26 mouse cellular contexts compared by ENCODE assay signal in genomic region chr11:120817358-120817757, GRCm38 (mm10). TPM values are rescaled to one million over a fixed set of nuclear protein-coding genes. Genes with fewer than 3 reads are reported as not detected.
A peak's percentile ranks its signal among the peaks of the same experiment; 100 is the strongest.
DNase-seq lines count a peak whose midpoint lies in the region; ATAC-seq and TF ChIP-seq lines count a peak whose summit lies in the region.
"Had no signal": no experiment of that assay in that cellular context is flagged by ENCODE, and none has a peak within 500 bp of the region (broad histone marks: within the 10 kb centered on the region; RNA-seq: fewer than 3 reads in every experiment).

No protein-coding gene starts in this region.

- peaks cover 41% of the 10 kb centered on the region for H3K4me1 ChIP-seq in cerebellum, adult 2 months (ENCODE audit: control insufficient read depth, insufficient read depth, low read length)
- peaks cover 20% of the 10 kb centered on the region for H3K4me1 ChIP-seq in forebrain, embryonic 12.5 days
- peaks cover 19% of the 10 kb centered on the region for H3K4me1 ChIP-seq in forebrain, embryonic 16.5 days (replicated peaks; ENCODE audit: control insufficient read depth, insufficient read depth, low read length)
- peaks cover 4% of the 10 kb centered on the region; the same call in 1 of the 2 replicates for H3K4me1 ChIP-seq in intestine, postnatal 0 days (replicated peaks; ENCODE audit: control insufficient read depth, insufficient read depth, low read length)
- peaks cover 17% of the 10 kb centered on the region for H3K4me1 ChIP-seq in intestine, embryonic 15.5 days (replicated peaks)
- H3K4me1 ChIP-seq in liver, postnatal 0 days (ENCODE audit: insufficient read depth), result peaks cover 3% of the 10 kb centered on the region
- H3K4me1 ChIP-seq in liver, embryonic 12.5 days, result peaks cover 16% of the 10 kb centered on the region

- DNase-seq in cerebellum, adult 11 months, result peak; percentile 10
- no peak for DNase-seq in cerebellum, adult 2 months
- DNase-seq in liver, postnatal 0 days, result peak; percentile 54
- DNase-seq: adrenal gland, adult 8-10 months; adrenal gland, postnatal 25 days; embryo, embryonic 11 days; forebrain, postnatal 0 days; gastrocnemius, postnatal 36 days; heart, adult 2 months; heart, postnatal 14 days; heart, postnatal 4 days had no signal

- no peak overlapping the region for H3K4me3 ChIP-seq in cerebellum, adult 2 months (replicated peaks; ENCODE audit: insufficient read depth, low read depth, low read length)
- no peak overlapping the region for H3K4me3 ChIP-seq in forebrain, embryonic 12.5 days (replicated peaks)
- H3K4me3 ChIP-seq in forebrain, embryonic 16.5 days (replicated peaks; ENCODE audit: low read length), result no peak overlapping the region
- H3K4me3 ChIP-seq in intestine, postnatal 0 days (ENCODE audit: low read depth, low read length), result no peak overlapping the region
- no peak overlapping the region for H3K4me3 ChIP-seq in intestine, embryonic 15.5 days (replicated peaks)
- H3K4me3 ChIP-seq in liver, postnatal 0 days (ENCODE audit: low read depth, low read length), result no peak overlapping the region
- no peak overlapping the region for H3K4me3 ChIP-seq in liver, embryonic 12.5 days
- H3K4me3 ChIP-seq: embryonic facial prominence, embryonic 10.5 days; embryonic facial prominence, embryonic 13.5 days; erythroblast, embryonic 14.5 days; forebrain, embryonic 13.5 days; gastrocnemius, adult 2 months; heart, adult 2 months; heart, embryonic 10.5 days; heart, embryonic 13.5 days; hindbrain, embryonic 15.5 days had no signal

- TF ChIP-seq CTCF in cerebellum, adult 2 months (IDR thresholded peaks at IDR 0.05; ENCODE audit: borderline replicate concordance, insufficient read depth, low read depth, low read length), result no peak
- TF ChIP-seq CTCF in intestine, postnatal 0 days (IDR thresholded peaks at IDR 0.05; ENCODE audit: low read depth), result no peak
- TF ChIP-seq CTCF in liver, postnatal 0 days (IDR thresholded peaks at IDR 0.05; ENCODE audit: low read depth), result no peak

- no peak for TF ChIP-seq EP300 in liver, postnatal 0 days (IDR thresholded peaks at IDR 0.05; ENCODE audit: low read depth)

- no peak overlapping the region for H3K27ac ChIP-seq in cerebellum, adult 2 months (ENCODE audit: insufficient read depth, low read length)
- H3K27ac ChIP-seq in forebrain, embryonic 12.5 days, result no peak overlapping the region
- H3K27ac ChIP-seq in forebrain, embryonic 16.5 days (ENCODE audit: low read length), result no peak overlapping the region
- H3K27ac ChIP-seq in intestine, postnatal 0 days (ENCODE audit: low read depth, low read length), result peak overlapping the region; percentile 41
- no peak overlapping the region for H3K27ac ChIP-seq in intestine, embryonic 15.5 days
- no peak overlapping the region for H3K27ac ChIP-seq in liver, postnatal 0 days (ENCODE audit: low read depth)
- no peak overlapping the region for H3K27ac ChIP-seq in liver, embryonic 12.5 days
- H3K27ac ChIP-seq: embryonic facial prominence, embryonic 10.5 days; embryonic facial prominence, embryonic 13.5 days; forebrain, embryonic 13.5 days; gastrocnemius, adult 2 months; heart, adult 2 months; heart, embryonic 10.5 days; heart, embryonic 13.5 days; hindbrain, embryonic 15.5 days had no signal

- H3K9me3 ChIP-seq in forebrain, embryonic 12.5 days, result no peaks in the 10 kb centered on the region
- H3K9me3 ChIP-seq in forebrain, embryonic 16.5 days (ENCODE audit: control insufficient read depth, low read length), result no peaks in the 10 kb centered on the region
- no peaks in the 10 kb centered on the region for H3K9me3 ChIP-seq in intestine, postnatal 0 days (ENCODE audit: control insufficient read depth)
- no peaks in the 10 kb centered on the region for H3K9me3 ChIP-seq in intestine, embryonic 15.5 days
- no peaks in the 10 kb centered on the region for H3K9me3 ChIP-seq in liver, postnatal 0 days (ENCODE audit: low read length)
- no peaks in the 10 kb centered on the region for H3K9me3 ChIP-seq in liver, embryonic 12.5 days (replicated peaks)
- H3K9me3 ChIP-seq: embryonic facial prominence, embryonic 10.5 days; embryonic facial prominence, embryonic 13.5 days; forebrain, embryonic 13.5 days; heart, embryonic 10.5 days; heart, embryonic 13.5 days; hindbrain, embryonic 15.5 days had no signal

- 0 out of 2 replicates have a peak overlapping the region, but pooled peaks have one; percentile 29 for H3K9ac ChIP-seq in forebrain, embryonic 12.5 days
- H3K9ac ChIP-seq in forebrain, embryonic 16.5 days (replicated peaks; ENCODE audit: low read depth, low read length), result no peak overlapping the region
- H3K9ac ChIP-seq in intestine, postnatal 0 days (ENCODE audit: low read depth, low read length), result no peak overlapping the region
- H3K9ac ChIP-seq in intestine, embryonic 15.5 days, result no peak overlapping the region
- H3K9ac ChIP-seq in liver, postnatal 0 days (replicated peaks), result no peak overlapping the region
- H3K9ac ChIP-seq in liver, embryonic 12.5 days, result no peak overlapping the region
- H3K9ac ChIP-seq: embryonic facial prominence, embryonic 13.5 days; forebrain, embryonic 13.5 days; forebrain, postnatal 0 days; heart, embryonic 13.5 days; hindbrain, embryonic 15.5 days had no signal

- ATAC-seq in forebrain, embryonic 12.5 days (ENCODE audit: low FRiP score), result no peak
- no peak for ATAC-seq in forebrain, embryonic 16.5 days
- ATAC-seq in intestine, postnatal 0 days, result no peak
- no peak for ATAC-seq in intestine, embryonic 15.5 days
- ATAC-seq in liver, postnatal 0 days, result peak; percentile 49
- no peak for ATAC-seq in liver, embryonic 12.5 days
- ATAC-seq: activated CD4-positive, CD25-positive, alpha-beta regulatory T cell, adult 4 months; forebrain, embryonic 13.5 days; forebrain, postnatal 0 days; intestine, embryonic 16.5 days had no signal

- TF ChIP-seq POLR2A in cerebellum, adult 2 months (IDR thresholded peaks at IDR 0.05; ENCODE audit: borderline replicate concordance, insufficient read depth, low read length), result no peak

- 83% methylated on average over 6 of the region's 6 CpGs for WGBS in cerebellum, adult 2 months
- 95% methylated on average over 6 of the region's 6 CpGs for WGBS in forebrain, embryonic 12.5 days
- WGBS in forebrain, embryonic 16.5 days, result 96% methylated on average over 6 of the region's 6 CpGs
- WGBS in intestine, postnatal 0 days, result 88% methylated on average over 6 of the region's 6 CpGs
- WGBS in intestine, embryonic 15.5 days, result 87% methylated on average over 6 of the region's 6 CpGs
- WGBS in liver, postnatal 0 days (ENCODE audit: insufficient replicate concordance), result 84% methylated on average over 6 of the region's 6 CpGs
- 78% methylated on average over 6 of the region's 6 CpGs for WGBS in liver, embryonic 12.5 days (ENCODE audit: insufficient replicate concordance)

- no peaks in the 10 kb centered on the region for H3K27me3 ChIP-seq in cerebellum, adult 2 months (ENCODE audit: control insufficient read depth, insufficient read depth, low read length)
- H3K27me3 ChIP-seq in forebrain, embryonic 12.5 days, result no peaks in the 10 kb centered on the region
- no peaks in the 10 kb centered on the region for H3K27me3 ChIP-seq in forebrain, embryonic 16.5 days (replicated peaks; ENCODE audit: control insufficient read depth, insufficient read depth, low read length)
- H3K27me3 ChIP-seq in intestine, postnatal 0 days (replicated peaks; ENCODE audit: control insufficient read depth, insufficient read depth, low read length), result no peaks in the 10 kb centered on the region
- no peaks in the 10 kb centered on the region for H3K27me3 ChIP-seq in intestine, embryonic 15.5 days (replicated peaks)
- H3K27me3 ChIP-seq in liver, postnatal 0 days (ENCODE audit: insufficient read depth, low read length), result no peaks in the 10 kb centered on the region
- no peaks in the 10 kb centered on the region for H3K27me3 ChIP-seq in liver, embryonic 12.5 days (replicated peaks)
- H3K27me3 ChIP-seq: embryonic facial prominence, embryonic 13.5 days; forebrain, embryonic 13.5 days; heart, embryonic 13.5 days; hindbrain, embryonic 15.5 days had no signal

- peaks cover 100% of the 10 kb centered on the region for H3K36me3 ChIP-seq in forebrain, embryonic 12.5 days (replicated peaks)
- peaks cover 71% of the 10 kb centered on the region for H3K36me3 ChIP-seq in forebrain, embryonic 16.5 days (ENCODE audit: control insufficient read depth, insufficient read depth)
- H3K36me3 ChIP-seq in intestine, postnatal 0 days (ENCODE audit: control insufficient read depth, insufficient read depth), result peaks cover 91% of the 10 kb centered on the region
- H3K36me3 ChIP-seq in intestine, embryonic 15.5 days, result peaks cover 93% of the 10 kb centered on the region
- H3K36me3 ChIP-seq in liver, postnatal 0 days (replicated peaks; ENCODE audit: insufficient read depth, low read length), result peaks cover 84% of the 10 kb centered on the region
- peaks cover 100% of the 10 kb centered on the region for H3K36me3 ChIP-seq in liver, embryonic 12.5 days

- no peak overlapping the region for H3K4me2 ChIP-seq in forebrain, embryonic 12.5 days
- H3K4me2 ChIP-seq in forebrain, embryonic 16.5 days (ENCODE audit: low read length), result no peak overlapping the region
- no peak overlapping the region for H3K4me2 ChIP-seq in intestine, postnatal 0 days (replicated peaks; ENCODE audit: low read depth)
- H3K4me2 ChIP-seq in intestine, embryonic 15.5 days (replicated peaks), result no peak overlapping the region
- no peak overlapping the region for H3K4me2 ChIP-seq in liver, postnatal 0 days (ENCODE audit: low read depth, low read length)
- H3K4me2 ChIP-seq in liver, embryonic 12.5 days, result no peak overlapping the region
- H3K4me2 ChIP-seq: embryonic facial prominence, embryonic 13.5 days; forebrain, embryonic 13.5 days; heart, embryonic 13.5 days; hindbrain, embryonic 15.5 days had no signal

RNA-seq across cellular contexts. Expression of gene Fasn, which starts 7.0 kb away (rescaled TPM):
- 246 and 274 TPM in 2 replicates for polyA plus RNA-seq in cerebellum, adult 2 months (2012; rRNA removed)
- polyA plus RNA-seq in forebrain, embryonic 12.5 days (2016; fragmentation: Nextera tagmentation; extraction: Ambion mirVana), result 118 and 139 TPM in 2 replicates
- polyA plus RNA-seq in forebrain, embryonic 16.5 days (2015; fragmentation: Nextera tagmentation; extraction: Ambion mirVana), result 92.0 and 97.4 TPM in 2 replicates
- 10.1 and 11.3 TPM in 2 replicates for polyA plus RNA-seq in intestine, postnatal 0 days (2015; fragmentation: Nextera tagmentation; extraction: Ambion mirVana)
- polyA plus RNA-seq in intestine, embryonic 15.5 days (2015; fragmentation: Nextera tagmentation; extraction: Ambion mirVana), result 48.8 and 54.3 TPM in 2 replicates
- 3.8 and 3.9 TPM in 2 replicates for polyA plus RNA-seq in liver, postnatal 0 days (2015; fragmentation: Nextera tagmentation; extraction: Ambion mirVana)
- 35.9 and 40.3 TPM in 2 replicates for polyA plus RNA-seq in liver, embryonic 12.5 days (2016; fragmentation: Nextera tagmentation; extraction: Ambion mirVana)

RNA-seq across cellular contexts. Expression of gene Dus1l, which starts 21.2 kb away (rescaled TPM):
- 47.4 and 52.3 TPM in 2 replicates for polyA plus RNA-seq in cerebellum, adult 2 months (2012; rRNA removed)
- polyA plus RNA-seq in forebrain, embryonic 12.5 days (2016; fragmentation: Nextera tagmentation; extraction: Ambion mirVana), result 67.9 and 69.6 TPM in 2 replicates
- 53.4 and 56.9 TPM in 2 replicates for polyA plus RNA-seq in forebrain, embryonic 16.5 days (2015; fragmentation: Nextera tagmentation; extraction: Ambion mirVana)
- 45.5 and 48.5 TPM in 2 replicates for polyA plus RNA-seq in intestine, postnatal 0 days (2015; fragmentation: Nextera tagmentation; extraction: Ambion mirVana)
- 76.5 and 82.1 TPM in 2 replicates for polyA plus RNA-seq in intestine, embryonic 15.5 days (2015; fragmentation: Nextera tagmentation; extraction: Ambion mirVana)
- polyA plus RNA-seq in liver, postnatal 0 days (2015; fragmentation: Nextera tagmentation; extraction: Ambion mirVana), result 43.8 and 46.8 TPM in 2 replicates
- 99.5 and 100.0 TPM in 2 replicates for polyA plus RNA-seq in liver, embryonic 12.5 days (2016; fragmentation: Nextera tagmentation; extraction: Ambion mirVana)

RNA-seq across cellular contexts. Expression of gene Gps1, which starts 33.3 kb away (rescaled TPM):
- polyA plus RNA-seq in cerebellum, adult 2 months (2012; rRNA removed), result 238 and 248 TPM in 2 replicates
- 246 and 247 TPM in 2 replicates for polyA plus RNA-seq in forebrain, embryonic 12.5 days (2016; fragmentation: Nextera tagmentation; extraction: Ambion mirVana)
- 287 and 305 TPM in 2 replicates for polyA plus RNA-seq in forebrain, embryonic 16.5 days (2015; fragmentation: Nextera tagmentation; extraction: Ambion mirVana)
- 70.9 and 74.8 TPM in 2 replicates for polyA plus RNA-seq in intestine, postnatal 0 days (2015; fragmentation: Nextera tagmentation; extraction: Ambion mirVana)
- polyA plus RNA-seq in intestine, embryonic 15.5 days (2015; fragmentation: Nextera tagmentation; extraction: Ambion mirVana), result 170 and 184 TPM in 2 replicates
- polyA plus RNA-seq in liver, postnatal 0 days (2015; fragmentation: Nextera tagmentation; extraction: Ambion mirVana), result 50.8 and 51.9 TPM in 2 replicates
- polyA plus RNA-seq in liver, embryonic 12.5 days (2016; fragmentation: Nextera tagmentation; extraction: Ambion mirVana), result 128 and 135 TPM in 2 replicates

RNA-seq across cellular contexts. Expression of gene Rfng, which starts 33.4 kb away (rescaled TPM):
- polyA plus RNA-seq in cerebellum, adult 2 months (2012; rRNA removed), result 106 and 113 TPM in 2 replicates
- 58.1 and 63.7 TPM in 2 replicates for polyA plus RNA-seq in forebrain, embryonic 12.5 days (2016; fragmentation: Nextera tagmentation; extraction: Ambion mirVana)
- 95.2 and 119 TPM in 2 replicates for polyA plus RNA-seq in forebrain, embryonic 16.5 days (2015; fragmentation: Nextera tagmentation; extraction: Ambion mirVana)
- polyA plus RNA-seq in intestine, postnatal 0 days (2015; fragmentation: Nextera tagmentation; extraction: Ambion mirVana), result 22.8 and 23.7 TPM in 2 replicates
- polyA plus RNA-seq in intestine, embryonic 15.5 days (2015; fragmentation: Nextera tagmentation; extraction: Ambion mirVana), result 33.1 and 36.5 TPM in 2 replicates
- polyA plus RNA-seq in liver, postnatal 0 days (2015; fragmentation: Nextera tagmentation; extraction: Ambion mirVana), result 6.2 and 6.3 TPM in 2 replicates
- polyA plus RNA-seq in liver, embryonic 12.5 days (2016; fragmentation: Nextera tagmentation; extraction: Ambion mirVana), result 22.4 and 22.9 TPM in 2 replicates

RNA-seq across cellular contexts. Expression of gene Hmga1b, which starts 54.8 kb away (rescaled TPM):
- polyA plus RNA-seq in cerebellum, adult 2 months (2012; rRNA removed), result 2.5 and 3.1 TPM in 2 replicates
- polyA plus RNA-seq in forebrain, embryonic 12.5 days (2016; fragmentation: Nextera tagmentation; extraction: Ambion mirVana), result 5.2 and 6.1 TPM in 2 replicates
- 1.7 and 2.2 TPM in 2 replicates for polyA plus RNA-seq in forebrain, embryonic 16.5 days (2015; fragmentation: Nextera tagmentation; extraction: Ambion mirVana)
- 10.8 and 12.2 TPM in 2 replicates for polyA plus RNA-seq in intestine, postnatal 0 days (2015; fragmentation: Nextera tagmentation; extraction: Ambion mirVana)
- 6.8 and 10.3 TPM in 2 replicates for polyA plus RNA-seq in intestine, embryonic 15.5 days (2015; fragmentation: Nextera tagmentation; extraction: Ambion mirVana)
- 1.6 and 2.3 TPM in 2 replicates for polyA plus RNA-seq in liver, postnatal 0 days (2015; fragmentation: Nextera tagmentation; extraction: Ambion mirVana)
- 6.4 and 7.3 TPM in 2 replicates for polyA plus RNA-seq in liver, embryonic 12.5 days (2016; fragmentation: Nextera tagmentation; extraction: Ambion mirVana)

Comparison
In these comparisons a context has a peak if more than half of its experiments do, and no peak if none do; other contexts are left out.
1. DNase-seq: peak in cerebellum, adult 11 months (single experiment) and liver, postnatal 0 days (single experiment); none in cerebellum, adult 2 months (0 of 2).